In the genomic region with DNA sequence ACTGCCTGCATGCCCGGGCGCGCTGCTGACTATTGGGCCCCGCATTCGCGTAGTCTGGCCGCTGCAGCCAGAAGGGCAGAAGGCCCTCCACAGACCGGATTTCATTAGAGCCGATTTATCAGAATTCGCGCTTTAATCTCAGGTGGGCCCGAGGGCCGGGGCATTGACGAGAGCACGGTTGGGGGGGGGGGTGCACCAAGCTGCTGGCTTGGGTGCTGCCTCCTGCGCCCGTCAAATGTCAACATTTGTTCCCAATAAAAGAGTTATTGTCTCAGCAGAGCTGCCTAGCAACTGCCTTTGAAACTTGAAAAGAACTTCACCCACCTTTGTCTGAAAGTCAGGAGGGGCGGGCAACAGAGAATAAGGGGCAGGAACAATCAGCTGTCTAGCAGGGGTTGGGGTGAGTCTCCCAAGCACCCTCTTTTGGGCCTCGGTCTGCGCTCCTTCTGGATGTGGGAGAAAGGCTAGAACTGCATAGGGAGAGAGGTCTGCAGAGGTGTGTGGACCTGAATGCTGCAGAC, we compare ENCODE assay signal across 15 mouse cellular contexts. TPM values are rescaled to one million over a fixed set of nuclear protein-coding genes. Genes with fewer than 3 reads are reported as not detected.
DNase-seq lines count a peak whose midpoint lies in the region; ATAC-seq lines count a peak whose summit lies in the region.
"Had no signal": no experiment of that assay in that cellular context is flagged by ENCODE, and none has a peak within 500 bp of the region (broad histone marks: within the 10 kb centered on the region; RNA-seq: fewer than 3 reads in every experiment).

No protein-coding gene starts in this region.

- peak overlapping the region; percentile 40 for H3K9ac ChIP-seq in hindbrain, embryonic 14.5 days
- H3K9ac ChIP-seq in midbrain, embryonic 15.5 days: no peak overlapping the region
- no peak overlapping the region for H3K9ac ChIP-seq in kidney, embryonic 16.5 days (replicated peaks; ENCODE audit: low read length)
- H3K9ac ChIP-seq: forebrain, postnatal 0 days; limb, embryonic 12.5 days had no signal

- H3K27me3 ChIP-seq in hindbrain, embryonic 14.5 days (ENCODE audit: control insufficient read depth, insufficient read depth, low read length): peaks cover 73% of the 10 kb centered on the region
- peaks cover 48% of the 10 kb centered on the region for H3K27me3 ChIP-seq in midbrain, embryonic 15.5 days (replicated peaks)
- H3K27me3 ChIP-seq in kidney, embryonic 16.5 days (ENCODE audit: insufficient read depth, low read length): peaks cover 96% of the 10 kb centered on the region
- H3K27me3 ChIP-seq: CH12.LX had no signal

- 4% methylated on average over 20 of the region's 20 CpGs for WGBS in hindbrain, embryonic 14.5 days
- WGBS in midbrain, embryonic 15.5 days: 4% methylated on average over 20 of the region's 20 CpGs
- under 1% methylated on average over 20 of the region's 20 CpGs for WGBS in kidney, embryonic 16.5 days

- H3K36me3 ChIP-seq in hindbrain, embryonic 14.5 days (replicated peaks; ENCODE audit: control insufficient read depth, insufficient read depth): 0 out of 2 replicates have a peak, but pooled peaks cover 4% of the 10 kb centered on the region
- no peaks in the 10 kb centered on the region for H3K36me3 ChIP-seq in midbrain, embryonic 15.5 days (replicated peaks)
- no peaks in the 10 kb centered on the region for H3K36me3 ChIP-seq in kidney, embryonic 16.5 days (ENCODE audit: insufficient read depth, low read length)
- H3K36me3 ChIP-seq: limb, embryonic 12.5 days had no signal

- DNase-seq in 3134 (ENCODE audit: extremely low read depth, insufficient read length, low spot score) (peak; percentile 51), R1 (ENCODE audit: low read depth, low spot score) (peak; percentile 44)
- peak; percentile 29 for DNase-seq in hindbrain, embryonic 14.5 days (ENCODE audit: low spot score)
- DNase-seq in kidney, postnatal 10 days: no peak
- no peak for DNase-seq in natural killer cell, adult 2 months (ENCODE audit: low spot score in 2 of 2)
- DNase-seq in urinary bladder, postnatal 10 days (ENCODE audit: low spot score): no peak
- DNase-seq: forebrain, postnatal 0 days had no signal

- H3K9me3 ChIP-seq in hindbrain, embryonic 14.5 days (ENCODE audit: control insufficient read depth, low read length): no peaks in the 10 kb centered on the region
- H3K9me3 ChIP-seq in midbrain, embryonic 15.5 days: no peaks in the 10 kb centered on the region
- H3K9me3 ChIP-seq in kidney, embryonic 16.5 days (ENCODE audit: low read length): no peaks in the 10 kb centered on the region
- H3K9me3 ChIP-seq: limb, embryonic 12.5 days had no signal

- H3K4me1 ChIP-seq in hindbrain, embryonic 14.5 days (replicated peaks; ENCODE audit: control insufficient read depth, insufficient read depth, low read length): peaks cover 29% of the 10 kb centered on the region
- H3K4me1 ChIP-seq in midbrain, embryonic 15.5 days: peaks cover 50% of the 10 kb centered on the region
- peaks cover 7% of the 10 kb centered on the region; the same call in 1 of the 2 replicates for H3K4me1 ChIP-seq in kidney, embryonic 16.5 days (ENCODE audit: insufficient read depth, low read length)

- 0 out of 2 replicates have a peak overlapping the region, but pooled peaks have one; percentile 47 for H3K27ac ChIP-seq in hindbrain, embryonic 14.5 days
- peak overlapping the region; percentile 30; the same call in 1 of the 2 replicates for H3K27ac ChIP-seq in midbrain, embryonic 15.5 days
- no peak overlapping the region for H3K27ac ChIP-seq in kidney, embryonic 16.5 days (ENCODE audit: low read length)
- H3K27ac ChIP-seq: limb, embryonic 12.5 days had no signal

- ATAC-seq in hindbrain, embryonic 14.5 days (ENCODE audit: low FRiP score): no peak
- no peak for ATAC-seq in midbrain, embryonic 15.5 days (replicated peaks)
- ATAC-seq in kidney, embryonic 16.5 days (ENCODE audit: low FRiP score, low TSS enrichment): no peak
- ATAC-seq: activated CD4-positive, CD25-positive, alpha-beta regulatory T cell, adult 4 months; forebrain, postnatal 0 days; intestine, postnatal 0 days had no signal

- peak overlapping the region; percentile 13 for H3K4me3 ChIP-seq in hindbrain, embryonic 14.5 days (replicated peaks; ENCODE audit: low read length)
- H3K4me3 ChIP-seq in midbrain, embryonic 15.5 days: peak overlapping the region; percentile 16
- H3K4me3 ChIP-seq in kidney, embryonic 16.5 days (ENCODE audit: low read length): no peak overlapping the region
- H3K4me3 ChIP-seq: limb, embryonic 12.5 days; megakaryocyte, embryonic 14.5 days had no signal

- H3K4me2 ChIP-seq in hindbrain, embryonic 14.5 days (replicated peaks): peak overlapping the region; percentile 48
- peak overlapping the region; percentile 35 for H3K4me2 ChIP-seq in midbrain, embryonic 15.5 days
- H3K4me2 ChIP-seq in kidney, embryonic 16.5 days (replicated peaks; ENCODE audit: low read depth, low read length): no peak overlapping the region
- H3K4me2 ChIP-seq: limb, embryonic 12.5 days had no signal

RNA-seq across cellular contexts. Expression of a gene that starts 7.8 kb away (rescaled TPM):
- polyA plus RNA-seq in hindbrain, embryonic 14.5 days (2014; fragmentation: Nextera tagmentation; extraction: Ambion mirVana): 23.4 and 31.8 TPM in 2 replicates
- 41.5 and 52.6 TPM in 2 replicates for polyA plus RNA-seq in midbrain, embryonic 15.5 days (2015; fragmentation: Nextera tagmentation; extraction: Ambion mirVana)
- 4.4 and 6.7 TPM in 2 replicates for polyA plus RNA-seq in kidney, embryonic 16.5 days (2015; fragmentation: Nextera tagmentation; extraction: Ambion mirVana)
- polyA plus RNA-seq: activated CD4-positive, CD25-positive, alpha-beta regulatory T cell, adult 4 months; cortical plate, adult 2 months had no signal

Comparison
In these comparisons a context has a peak if more than half of its experiments do, and no peak if none do; other contexts are left out.
1. DNase-seq: peak in 3134 (single experiment), R1 (single experiment) and hindbrain, embryonic 14.5 days (single experiment); none in kidney, postnatal 10 days (single experiment), natural killer cell, adult 2 months (0 of 2) and urinary bladder, postnatal 10 days (single experiment).